Mouse (Mus musculus) liver, embryonic 14.5 days (tissue): ENCODE results near the gene Hcn4. TPM values are rescaled to one million over a fixed set of nuclear protein-coding genes. Genes with fewer than 3 reads are reported as not detected.

ENCODE experiments used
- ATAC-seq: fragments of 200-750 bp; cut with Nextera tagmentation; 2 replicates; pipeline ENCODE4 v1.8.0; 2017; ENCODE audit warnings: moderate number of reproducible peaks, mild to moderate bottlenecking, moderate library complexity; ENCODE audit not compliant: insufficient read depth
- DNase-seq, 3 experiments: peaks; one replicate each; pipeline ENCODE4 v3.0.0-alpha.2; 2012 to 2013; ENCODE audit warnings: low read depth in 3 of 3, low spot score in 3 of 3
- H3K27ac ChIP-seq: fragments of 300-500 bp; sonication (generic); 2 replicates; pipeline ENCODE4 v1.5.1; 2014; ENCODE audit warnings: moderate library complexity, mild to moderate bottlenecking, control low read depth, inconsistent platforms
- H3K27me3 ChIP-seq: fragments of 300-500 bp; sonication (generic); 2 replicates; pipeline ENCODE4 v1.6.1; 2014; ENCODE audit warnings: mild to moderate bottlenecking, low read length, moderate library complexity; ENCODE audit not compliant: control insufficient read depth, insufficient read depth
- H3K36me3 ChIP-seq: fragments of 300-500 bp; sonication (generic); replicated peaks from 2 replicates; pipeline ENCODE4 v1.6.1; 2014; ENCODE audit warnings: low read depth; ENCODE audit not compliant: control insufficient read depth, insufficient read depth
- H3K4me1 ChIP-seq, 2 experiments: fragments of 200-500 bp in 1 of 2; fragments of 300-500 bp in 1 of 2; sonication (generic) in 1 of 2; replicated peaks; 2 replicates each; pipeline ENCODE4 v1.6.1; 2012 to 2014; ENCODE audit warnings: antibody characterized with exemption in 1 of 2, inconsistent platforms in 1 of 2, low read length in 1 of 2; ENCODE audit not compliant: control insufficient read depth in 2 of 2, insufficient read depth in 2 of 2
- H3K4me2 ChIP-seq: fragments of 300-500 bp; sonication (generic); 2 replicates; pipeline ENCODE4 v1.6.1; 2014; ENCODE audit warnings: low read depth, mild to moderate bottlenecking, control low read depth, moderate library complexity
- H3K4me3 ChIP-seq, 2 experiments: fragments of 200-500 bp in 1 of 2; fragments of 300-500 bp in 1 of 2; sonication (generic) in 1 of 2; 2 replicates each; pipeline ENCODE4 v1.5.1; 2012 to 2014; ENCODE audit warnings: low read depth in 2 of 2, low read length in 2 of 2, mild to moderate bottlenecking in 2 of 2, control low read depth in 1 of 2, inconsistent platforms in 1 of 2, moderate library complexity in 1 of 2; ENCODE audit not compliant: insufficient read depth in 1 of 2
- H3K9ac ChIP-seq: fragments of 300-500 bp; sonication (generic); replicated peaks from 2 replicates; pipeline ENCODE4 v1.6.1; 2014; ENCODE audit warnings: mild to moderate bottlenecking, control low read depth, moderate library complexity
- H3K9me3 ChIP-seq: fragments of 300-500 bp; sonication (generic); 2 replicates; pipeline ENCODE4 v1.6.1; 2016; ENCODE audit warnings: low read length, mixed read lengths; ENCODE audit not compliant: control insufficient read depth
- CTCF ChIP-seq: IDR thresholded peaks from 2 replicates; pipeline ENCODE4 v1.5.1; 2016; ENCODE audit warnings: antibody characterized with exemption, low read depth, control low read depth
- EP300 ChIP-seq: IDR thresholded peaks from 2 replicates; pipeline ENCODE4 v1.6.1; 2016; ENCODE audit warnings: antibody characterized with exemption, low read depth
- WGBS: fragments of 180-500 bp; shearing (Covaris S2); extraction: QIAGEN DNeasy Blood & Tissue Kit; methylation state at CpG from one replicate; pipeline ENCODE4 v1.1.7; 2014; ENCODE audit not compliant: insufficient replicate concordance; 5-methylcytosine and 5-hydroxymethylcytosine counted together
- polyA plus RNA-seq, 2 experiments: library from polyadenylated mRNA; depleted of rRNA in 1 of 2; stranded (reverse) in 1 of 2; unstranded in 1 of 2; fragments of >200 nt; fragmentation: Nextera tagmentation in 1 of 2; extraction: Ambion mirVana in 1 of 2; gene quantifications; 2 replicates each; pipeline versions ENCODE4 v1.2.1 to v1.2.3; 2012 to 2014

The Hcn4 gene
- polyA plus RNA-seq, 2 experiments: 0.02 TPM; not detected in 1

DNA sequence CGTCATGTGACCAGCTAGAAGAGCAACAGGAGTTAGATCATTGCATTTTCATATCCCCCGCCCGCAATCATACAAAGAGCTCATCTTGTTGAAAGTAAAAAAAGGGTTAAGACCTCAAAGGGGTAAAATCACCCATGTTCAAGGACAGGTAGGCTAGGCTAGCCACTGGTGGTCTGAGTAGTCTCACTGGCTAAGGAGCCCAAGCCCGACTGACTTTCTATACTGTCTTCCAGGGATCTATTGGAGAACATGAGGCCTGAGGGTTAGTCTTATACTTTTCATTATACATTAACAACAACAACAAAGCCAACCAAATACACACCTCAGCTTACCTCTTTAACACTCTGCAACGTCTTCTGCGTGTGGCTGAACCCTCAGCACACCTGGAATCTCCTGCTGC, 52.2 kb downstream of the Hcn4 start:
- H3K4me3 ChIP-seq: no peak overlapping the region
- H3K36me3 ChIP-seq: no peaks in the 10 kb centered on the region
- H3K9me3 ChIP-seq: no peaks in the 10 kb centered on the region
- H3K27me3 ChIP-seq: no peaks in the 10 kb centered on the region
- H3K9ac ChIP-seq: no peak overlapping the region
- DNase-seq: no peak
- no peak for ATAC-seq
- no peak overlapping the region for H3K4me2 ChIP-seq
- TF ChIP-seq EP300: no peak
- TF ChIP-seq CTCF: no peak
- H3K27ac ChIP-seq: no peak overlapping the region
- H3K4me1 ChIP-seq: no peaks in the 10 kb centered on the region
- 73% methylated on average over 6 of the region's 6 CpGs for WGBS

- Histone ChIP-seq H3K4me1 (no peaks in the 10 kb centered on the region), H3K36me3 (no peaks in the 10 kb centered on the region), H3K27me3 (no peaks in the 10 kb centered on the region), H3K4me3 (no peak overlapping the region), H3K4me2 (no peak overlapping the region), H3K9ac (no peak overlapping the region), H3K9me3 (no peaks in the 10 kb centered on the region), H3K27ac (no peak overlapping the region)
- 63% methylated on average over 6 of the region's 6 CpGs for WGBS
- no peak for TF ChIP-seq EP300
- no peak for TF ChIP-seq CTCF
- no peak for ATAC-seq
- no peak for DNase-seq
These were observed 53.9 kb downstream of the Hcn4 start for GRCm38 (mm10) chr9:58876946-58877625.

- H3K4me2 ChIP-seq: no peak overlapping the region
- H3K9ac ChIP-seq: no peak overlapping the region
- DNase-seq: no peak
- H3K27me3 ChIP-seq: no peaks in the 10 kb centered on the region
- no peaks in the 10 kb centered on the region for H3K4me1 ChIP-seq
- 49% methylated on average over 1 of the region's 1 CpGs for WGBS
- H3K9me3 ChIP-seq: no peaks in the 10 kb centered on the region
- H3K4me3 ChIP-seq: no peak overlapping the region
- H3K36me3 ChIP-seq: no peaks in the 10 kb centered on the region
- no peak overlapping the region for H3K27ac ChIP-seq
- TF ChIP-seq CTCF: no peak
- no peak for TF ChIP-seq EP300
- no peak for ATAC-seq
These were observed 56.6 kb downstream of the Hcn4 start for GRCm38 (mm10) chr9:58879836-58880235.

DNA sequence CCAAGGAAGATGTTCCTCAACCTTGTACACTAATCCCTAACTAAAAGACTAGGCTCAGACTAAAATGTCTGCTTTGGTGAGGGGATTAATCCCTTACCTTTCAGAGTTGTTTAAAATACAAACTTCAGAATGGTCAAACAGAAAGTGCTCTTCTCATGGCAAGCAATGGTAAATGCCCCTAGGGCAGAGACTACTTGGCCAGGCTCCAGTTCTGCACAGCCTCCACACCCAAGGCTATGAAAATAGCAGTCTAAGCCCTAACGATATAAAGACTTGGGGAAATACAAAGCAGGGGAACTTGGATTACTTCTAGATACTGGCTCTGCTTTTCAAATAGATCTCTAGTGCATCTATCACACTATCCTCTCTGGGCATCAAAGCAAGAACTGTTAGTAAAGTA, 59.5 kb downstream of the Hcn4 start:
- H3K27me3 ChIP-seq: no peaks in the 10 kb centered on the region
- ATAC-seq (no peak), DNase-seq (no peak)
- no peak for TF ChIP-seq EP300
- TF ChIP-seq CTCF: no peak
- WGBS: 71% methylated on average over 1 of the region's 1 CpGs
- H3K4me1 ChIP-seq: no peaks in the 10 kb centered on the region
- H3K36me3 ChIP-seq: no peaks in the 10 kb centered on the region
- H3K9ac ChIP-seq: no peak overlapping the region
- H3K9me3 ChIP-seq: no peaks in the 10 kb centered on the region
- H3K4me3 ChIP-seq: no peak overlapping the region
- H3K27ac ChIP-seq: no peak overlapping the region
- no peak overlapping the region for H3K4me2 ChIP-seq

DNA sequence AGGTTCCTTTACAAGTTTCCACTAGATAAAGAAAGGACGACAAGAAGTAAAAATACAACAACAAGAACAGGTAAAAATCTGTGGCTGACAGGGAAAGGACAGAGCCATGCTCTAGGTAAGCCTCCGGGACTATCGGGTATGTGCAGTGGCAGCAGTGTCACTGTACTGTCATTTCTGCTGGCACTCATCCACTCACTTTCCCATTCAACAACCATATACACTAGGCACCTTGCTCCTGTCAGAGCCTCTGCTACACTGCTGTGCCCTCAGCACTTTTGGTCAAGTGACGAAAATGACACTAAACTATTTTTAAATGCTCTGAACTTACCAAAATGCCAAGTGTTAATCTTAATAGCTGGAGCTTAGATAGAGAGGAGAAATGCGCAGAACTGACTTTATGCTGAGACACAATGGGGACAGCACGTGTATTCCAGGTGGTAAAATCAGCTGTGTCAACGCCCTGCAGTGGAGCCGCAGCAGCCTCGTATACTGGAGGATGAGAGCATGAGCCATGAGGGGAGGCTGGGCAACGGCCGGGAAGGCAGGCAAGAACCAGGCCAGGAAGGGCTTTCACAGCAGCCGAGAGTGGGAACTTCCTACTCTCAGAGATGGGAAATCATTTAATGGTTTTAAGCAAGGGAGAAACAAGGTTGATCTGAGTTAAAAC, 66.7 kb downstream of the Hcn4 start:
- Histone ChIP-seq H3K9me3 (no peaks in the 10 kb centered on the region), H3K4me3 (no peak overlapping the region), H3K27me3 (no peaks in the 10 kb centered on the region), H3K36me3 (no peaks in the 10 kb centered on the region), H3K9ac (no peak overlapping the region), H3K4me1 (no peaks in the 10 kb centered on the region), H3K27ac (no peak overlapping the region), H3K4me2 (no peak overlapping the region)
- 71% methylated on average over 12 of the region's 12 CpGs for WGBS
- DNase-seq (no peak), ATAC-seq (no peak)
- no peak for TF ChIP-seq EP300
